Mouse (Mus musculus): ENCODE results near the gene Wipi2. TPM values are rescaled to one million over a fixed set of nuclear protein-coding genes. Genes with fewer than 3 reads are reported as not detected.

Gene Wipi2
- polyA plus RNA-seq, 1 experiment = 32.1 TPM

- TF ChIP-seq CTCF (IDR thresholded peaks at IDR 0.05; ENCODE audit: extremely low read depth, insufficient read depth, insufficient read length, insufficient replicate concordance) = no peak
- DNase-seq (ENCODE audit: low read depth in 1 of 2, low spot score in 2 of 2) = no peak
- Histone ChIP-seq H3K36me3 (ENCODE audit: control insufficient read depth, insufficient read depth, low read length) (no peaks in the 10 kb centered on the region), H3K4me1 (ENCODE audit: control insufficient read depth, insufficient read depth, insufficient read length) (no peaks in the 10 kb centered on the region), H3K4me3 (ENCODE audit: extremely low read depth, insufficient read depth, insufficient read length) (no peak overlapping the region), H3K27ac (ENCODE audit: insufficient read depth, low read length) (no peak overlapping the region), H3K27me3 (ENCODE audit: control insufficient read depth, insufficient read depth, low read length) (no peaks in the 10 kb centered on the region)
- WGBS = 87% methylated on average over 5 of the region's 5 CpGs
Measured at GRCm38 (mm10) chr5:142682529-142682928, 55.0 kb downstream of the Wipi2 start.

- TF ChIP-seq POLR2A (IDR thresholded peaks at IDR 0.05; ENCODE audit: low read depth, low read length) (no peak), CTCF (IDR thresholded peaks at IDR 0.05; ENCODE audit: extremely low read depth, insufficient read depth, insufficient read length, insufficient replicate concordance) (no peak)
- WGBS = 85% methylated on average over 6 of the region's 6 CpGs
- no peaks in the 10 kb centered on the region for H3K36me3 ChIP-seq (ENCODE audit: control insufficient read depth, insufficient read depth, low read length)
- H3K27ac ChIP-seq (ENCODE audit: insufficient read depth, low read length) = no peak overlapping the region
- no peaks in the 10 kb centered on the region for H3K4me1 ChIP-seq (ENCODE audit: control insufficient read depth, insufficient read depth, insufficient read length)
- no peaks in the 10 kb centered on the region for H3K27me3 ChIP-seq (ENCODE audit: control insufficient read depth, insufficient read depth, low read length)
- no peak for DNase-seq (ENCODE audit: low read depth in 1 of 2, low spot score in 2 of 2)
- H3K4me3 ChIP-seq (ENCODE audit: extremely low read depth, insufficient read depth, insufficient read length) = no peak overlapping the region
Measured at GRCm38 (mm10) chr5:142688866-142689265, 61.4 kb downstream of the Wipi2 start.

- H3K4me1 ChIP-seq (ENCODE audit: control insufficient read depth, insufficient read depth, insufficient read length) = no peaks in the 10 kb centered on the region
- DNase-seq (ENCODE audit: low read depth in 1 of 2, low spot score in 2 of 2) = no peak
- no peak for TF ChIP-seq POLR2A (IDR thresholded peaks at IDR 0.05; ENCODE audit: low read depth, low read length)
- no peak for TF ChIP-seq CTCF (IDR thresholded peaks at IDR 0.05; ENCODE audit: extremely low read depth, insufficient read depth, insufficient read length, insufficient replicate concordance)
- no peak overlapping the region for H3K27ac ChIP-seq (ENCODE audit: insufficient read depth, low read length)
- 25% methylated on average over 3 of the region's 3 CpGs for WGBS
- H3K4me3 ChIP-seq (ENCODE audit: extremely low read depth, insufficient read depth, insufficient read length) = no peak overlapping the region
- no peaks in the 10 kb centered on the region for H3K36me3 ChIP-seq (ENCODE audit: control insufficient read depth, insufficient read depth, low read length)
- H3K27me3 ChIP-seq (ENCODE audit: control insufficient read depth, insufficient read depth, low read length) = no peaks in the 10 kb centered on the region
Measured at GRCm38 (mm10) chr5:142690343-142690742, 62.8 kb downstream of the Wipi2 start.

GRCm38 (mm10) chr5:142692248-142692647 is 64.8 kb downstream of the Wipi2 start, which contains the start of gene Slc29a4:
TSS of gene Slc29a4 (plus strand) at chr5:142692512.
- no peak for DNase-seq (ENCODE audit: low read depth in 1 of 2, low spot score in 2 of 2)
- Histone ChIP-seq H3K27me3 (ENCODE audit: control insufficient read depth, insufficient read depth, low read length) (no peaks in the 10 kb centered on the region), H3K27ac (ENCODE audit: insufficient read depth, low read length) (no peak within 1 kb of the TSS), H3K4me1 (ENCODE audit: control insufficient read depth, insufficient read depth, insufficient read length) (no peaks in the 10 kb centered on the region), H3K4me3 (ENCODE audit: extremely low read depth, insufficient read depth, insufficient read length) (no peak within 1 kb of the TSS), H3K36me3 (ENCODE audit: control insufficient read depth, insufficient read depth, low read length) (no peaks in the 10 kb centered on the region)
- TF ChIP-seq CTCF (IDR thresholded peaks at IDR 0.05; ENCODE audit: extremely low read depth, insufficient read depth, insufficient read length, insufficient replicate concordance) (no peak), POLR2A (IDR thresholded peaks at IDR 0.05; ENCODE audit: low read depth, low read length) (no peak)
- 68% methylated on average over 14 of the region's 14 CpGs for WGBS

- no peak for DNase-seq (ENCODE audit: low read depth in 1 of 2, low spot score in 2 of 2)
- H3K4me3 ChIP-seq (ENCODE audit: extremely low read depth, insufficient read depth, insufficient read length) = no peak overlapping the region
- no peaks in the 10 kb centered on the region for H3K27me3 ChIP-seq (ENCODE audit: control insufficient read depth, insufficient read depth, low read length)
- H3K27ac ChIP-seq (ENCODE audit: insufficient read depth, low read length) = no peak overlapping the region
- no peaks in the 10 kb centered on the region for H3K4me1 ChIP-seq (ENCODE audit: control insufficient read depth, insufficient read depth, insufficient read length)
- WGBS = 79% methylated on average over 12 of the region's 12 CpGs
- TF ChIP-seq CTCF (IDR thresholded peaks at IDR 0.05; ENCODE audit: extremely low read depth, insufficient read depth, insufficient read length, insufficient replicate concordance) (no peak), POLR2A (IDR thresholded peaks at IDR 0.05; ENCODE audit: low read depth, low read length) (no peak)
- no peaks in the 10 kb centered on the region for H3K36me3 ChIP-seq (ENCODE audit: control insufficient read depth, insufficient read depth, low read length)
Measured at GRCm38 (mm10) chr5:142692971-142693737, 65.7 kb downstream of the Wipi2 start.

GRCm38 (mm10) chr5:142693738-142694430 is 66.4 kb downstream of the Wipi2 start:
- H3K4me1 ChIP-seq (ENCODE audit: control insufficient read depth, insufficient read depth, insufficient read length) = no peaks in the 10 kb centered on the region
- H3K4me3 ChIP-seq (ENCODE audit: extremely low read depth, insufficient read depth, insufficient read length) = no peak overlapping the region
- TF ChIP-seq POLR2A (IDR thresholded peaks at IDR 0.05; ENCODE audit: low read depth, low read length) = no peak
- no peak for TF ChIP-seq CTCF (IDR thresholded peaks at IDR 0.05; ENCODE audit: extremely low read depth, insufficient read depth, insufficient read length, insufficient replicate concordance)
- 40% methylated on average over 8 of the region's 8 CpGs for WGBS
- H3K27ac ChIP-seq (ENCODE audit: insufficient read depth, low read length) = no peak overlapping the region
- no peaks in the 10 kb centered on the region for H3K27me3 ChIP-seq (ENCODE audit: control insufficient read depth, insufficient read depth, low read length)
- DNase-seq (ENCODE audit: low read depth in 1 of 2, low spot score in 2 of 2) = no peak
- no peaks in the 10 kb centered on the region for H3K36me3 ChIP-seq (ENCODE audit: control insufficient read depth, insufficient read depth, low read length)
